Mouse (Mus musculus) kidney, embryonic 14.5 days (tissue): Measurements from ENCODE around the gene Tex26. TPM values are rescaled to one million over a fixed set of nuclear protein-coding genes. Genes with fewer than 3 reads are reported as not detected.

Source experiments
- ATAC-seq: fragments of 200-750 bp; cut with Nextera tagmentation; 2 replicates; pipeline ENCODE4 v1.8.0; 2017; ENCODE audit warnings: moderate number of reproducible peaks, mild to moderate bottlenecking, moderate TSS enrichment, moderate library complexity; ENCODE audit not compliant: low FRiP score, low TSS enrichment
- H3K27ac ChIP-seq: fragments of 300-500 bp; sonication (generic); 2 replicates; pipeline ENCODE4 v1.5.1; 2014; ENCODE audit warnings: low read depth, mild to moderate bottlenecking, low read length, moderate library complexity, mixed read lengths
- H3K27me3 ChIP-seq: fragments of 300-500 bp; sonication (generic); 2 replicates; pipeline ENCODE4 v1.6.1; 2014; ENCODE audit warnings: mild to moderate bottlenecking, low read length; ENCODE audit not compliant: control insufficient read depth, insufficient read depth
- H3K36me3 ChIP-seq: fragments of 300-500 bp; sonication (generic); 2 replicates; pipeline ENCODE4 v1.6.1; 2014; ENCODE audit warnings: low read length, mixed read lengths; ENCODE audit not compliant: control insufficient read depth, insufficient read depth
- H3K4me1 ChIP-seq: fragments of 300-500 bp; sonication (generic); 2 replicates; pipeline ENCODE4 v1.6.1; 2014; ENCODE audit warnings: low read length, mixed read lengths; ENCODE audit not compliant: control insufficient read depth, insufficient read depth
- H3K4me2 ChIP-seq: fragments of 300-500 bp; sonication (generic); replicated peaks from 2 replicates; pipeline ENCODE4 v1.6.1; 2014; ENCODE audit warnings: low read depth, mild to moderate bottlenecking, low read length
- H3K4me3 ChIP-seq: fragments of 300-500 bp; sonication (generic); 2 replicates; pipeline ENCODE4 v1.5.1; 2014; ENCODE audit warnings: mild to moderate bottlenecking, low read length
- H3K9ac ChIP-seq: fragments of 300-500 bp; sonication (generic); 2 replicates; pipeline ENCODE4 v1.6.1; 2014; ENCODE audit warnings: low read depth, mild to moderate bottlenecking, low read length, moderate library complexity
- H3K9me3 ChIP-seq: fragments of 300-500 bp; sonication (generic); 2 replicates; pipeline ENCODE4 v1.6.1; 2016; ENCODE audit warnings: low read length; ENCODE audit not compliant: control insufficient read depth
- WGBS: fragments of 180-500 bp; shearing (Covaris S2); extraction: QIAGEN DNeasy Blood & Tissue Kit; methylation state at CpG from one replicate; pipeline ENCODE4 v1.1.7; 2014; 5-methylcytosine and 5-hydroxymethylcytosine counted together
- polyA plus RNA-seq: library from polyadenylated mRNA; unstranded; fragments of >200 nt; fragmentation: Nextera tagmentation; extraction: Ambion mirVana; gene quantifications from 2 replicates; pipeline ENCODE4 v1.2.1, GENCODE M21; 2014

The Tex26 gene
- polyA plus RNA-seq, 1 experiment from 2014 or later: 0.19 TPM

- no peak for ATAC-seq
- Histone ChIP-seq H3K4me2 (no peak overlapping the region), H3K9me3 (no peaks in the 10 kb centered on the region), H3K4me1 (no peaks in the 10 kb centered on the region), H3K27me3 (no peaks in the 10 kb centered on the region), H3K36me3 (no peaks in the 10 kb centered on the region), H3K27ac (no peak overlapping the region), H3K9ac (no peak overlapping the region), H3K4me3 (no peak overlapping the region)
- 79% methylated on average over 11 of the region's 11 CpGs for WGBS
These were observed 49.7 kb downstream of the Tex26 start for GRCm38 (mm10) chr5:149489136-149489535.

GRCm38 (mm10) chr5:149490275-149490674 is 50.8 kb downstream of the Tex26 start:
- Histone ChIP-seq H3K9ac (no peak overlapping the region), H3K9me3 (no peaks in the 10 kb centered on the region), H3K27me3 (no peaks in the 10 kb centered on the region), H3K4me3 (no peak overlapping the region), H3K4me1 (no peaks in the 10 kb centered on the region), H3K27ac (no peak overlapping the region), H3K36me3 (no peaks in the 10 kb centered on the region), H3K4me2 (no peak overlapping the region)
- WGBS: 71% methylated on average over 15 of the region's 15 CpGs
- ATAC-seq: no peak

GRCm38 (mm10) chr5:149495655-149496054 is 56.2 kb downstream of the Tex26 start:
- no peaks in the 10 kb centered on the region for H3K27me3 ChIP-seq
- H3K4me1 ChIP-seq: no peaks in the 10 kb centered on the region
- H3K9me3 ChIP-seq: no peaks in the 10 kb centered on the region
- no peak overlapping the region for H3K4me3 ChIP-seq
- 23% methylated on average over 6 of the region's 6 CpGs for WGBS
- no peak for ATAC-seq
- H3K4me2 ChIP-seq: no peak overlapping the region
- H3K27ac ChIP-seq: no peak overlapping the region
- H3K9ac ChIP-seq: no peak overlapping the region
- no peaks in the 10 kb centered on the region for H3K36me3 ChIP-seq

GRCm38 (mm10) chr5:149496401-149497066 is 57.1 kb downstream of the Tex26 start:
- H3K4me3 ChIP-seq: no peak overlapping the region
- H3K27ac ChIP-seq: no peak overlapping the region
- no peak for ATAC-seq
- no peaks in the 10 kb centered on the region for H3K36me3 ChIP-seq
- H3K9ac ChIP-seq: no peak overlapping the region
- 59% methylated on average over 12 of the region's 12 CpGs for WGBS
- no peak overlapping the region for H3K4me2 ChIP-seq
- no peaks in the 10 kb centered on the region for H3K27me3 ChIP-seq
- no peaks in the 10 kb centered on the region for H3K9me3 ChIP-seq
- no peaks in the 10 kb centered on the region for H3K4me1 ChIP-seq

GRCm38 (mm10) chr5:149499936-149500335 is 60.5 kb downstream of the Tex26 start:
- Histone ChIP-seq H3K4me2 (no peak overlapping the region), H3K36me3 (no peaks in the 10 kb centered on the region), H3K9ac (no peak overlapping the region), H3K4me1 (no peaks in the 10 kb centered on the region), H3K27me3 (no peaks in the 10 kb centered on the region), H3K4me3 (no peak overlapping the region), H3K27ac (no peak overlapping the region), H3K9me3 (no peaks in the 10 kb centered on the region)
- no peak for ATAC-seq
- WGBS: 45% methylated on average over 4 of the region's 4 CpGs

- H3K36me3 ChIP-seq: no peaks in the 10 kb centered on the region
- no peak overlapping the region for H3K4me3 ChIP-seq
- no peaks in the 10 kb centered on the region for H3K9me3 ChIP-seq
- no peak for ATAC-seq
- no peaks in the 10 kb centered on the region for H3K4me1 ChIP-seq
- no peak overlapping the region for H3K27ac ChIP-seq
- no peaks in the 10 kb centered on the region for H3K27me3 ChIP-seq
- 81% methylated on average over 23 of the region's 23 CpGs for WGBS
- no peak overlapping the region for H3K4me2 ChIP-seq
- no peak overlapping the region for H3K9ac ChIP-seq
These were observed 64.1 kb downstream of the Tex26 start for GRCm38 (mm10) chr5:149503423-149504175.

- no peak overlapping the region for H3K4me3 ChIP-seq
- no peaks in the 10 kb centered on the region for H3K36me3 ChIP-seq
- H3K27me3 ChIP-seq: no peaks in the 10 kb centered on the region
- no peak for ATAC-seq
- H3K27ac ChIP-seq: no peak overlapping the region
- no peaks in the 10 kb centered on the region for H3K4me1 ChIP-seq
- no peak overlapping the region for H3K4me2 ChIP-seq
- WGBS: 88% methylated on average over 8 of the region's 8 CpGs
- no peaks in the 10 kb centered on the region for H3K9me3 ChIP-seq
- H3K9ac ChIP-seq: no peak overlapping the region
These were observed 65.5 kb downstream of the Tex26 start for GRCm38 (mm10) chr5:149504985-149505384.

- H3K27me3 ChIP-seq: no peaks in the 10 kb centered on the region
- 94% methylated on average over 2 of the region's 2 CpGs for WGBS
- H3K36me3 ChIP-seq: no peaks in the 10 kb centered on the region
- ATAC-seq: no peak
- H3K9ac ChIP-seq: no peak overlapping the region
- no peaks in the 10 kb centered on the region for H3K9me3 ChIP-seq
- H3K4me1 ChIP-seq: no peaks in the 10 kb centered on the region
- no peak overlapping the region for H3K4me3 ChIP-seq
- no peak overlapping the region for H3K4me2 ChIP-seq
- H3K27ac ChIP-seq: no peak overlapping the region
These were observed 66.6 kb downstream of the Tex26 start for GRCm38 (mm10) chr5:149506033-149506432.
